Mouse (Mus musculus) kidney, postnatal 10 days (tissue): Measurements from ENCODE around the gene Prkcz.

ENCODE experiments used
- DNase-seq: peaks from one replicate; pipeline ENCODE4 v3.0.0; 2021; ENCODE audit warnings: mixed read lengths

Gene Prkcz

DNA sequence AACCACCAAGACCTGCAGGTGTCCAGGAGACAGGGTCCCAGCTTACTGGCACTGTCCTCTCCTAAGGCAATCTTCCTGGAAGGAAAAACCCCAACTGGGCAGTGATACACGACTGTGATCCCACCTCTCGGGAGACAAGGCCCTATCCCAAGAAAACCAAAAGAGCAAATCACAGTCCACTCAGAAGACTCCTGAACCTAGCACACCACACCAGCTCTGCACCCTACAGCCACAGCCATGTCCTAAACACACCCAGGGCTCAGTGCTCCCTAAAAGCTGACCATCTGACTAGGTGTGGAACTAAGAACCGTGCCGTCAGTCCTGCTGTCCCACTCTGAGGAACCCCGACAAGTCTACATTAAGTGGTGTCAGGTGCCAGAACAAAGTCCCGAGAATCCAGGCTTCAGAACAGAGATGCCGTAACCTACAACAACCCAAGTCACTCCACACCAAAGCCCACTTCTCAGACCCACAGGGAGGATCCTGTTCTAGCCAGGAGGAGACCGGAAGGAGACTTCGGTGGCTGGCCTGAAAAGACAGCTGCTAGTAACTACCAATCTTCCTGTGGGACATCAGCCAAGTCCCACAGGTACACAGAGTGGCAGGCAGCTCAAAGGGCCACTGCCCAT, 142.9 kb downstream of the Prkcz start:
- DNase-seq, result peak; percentile 43

DNA sequence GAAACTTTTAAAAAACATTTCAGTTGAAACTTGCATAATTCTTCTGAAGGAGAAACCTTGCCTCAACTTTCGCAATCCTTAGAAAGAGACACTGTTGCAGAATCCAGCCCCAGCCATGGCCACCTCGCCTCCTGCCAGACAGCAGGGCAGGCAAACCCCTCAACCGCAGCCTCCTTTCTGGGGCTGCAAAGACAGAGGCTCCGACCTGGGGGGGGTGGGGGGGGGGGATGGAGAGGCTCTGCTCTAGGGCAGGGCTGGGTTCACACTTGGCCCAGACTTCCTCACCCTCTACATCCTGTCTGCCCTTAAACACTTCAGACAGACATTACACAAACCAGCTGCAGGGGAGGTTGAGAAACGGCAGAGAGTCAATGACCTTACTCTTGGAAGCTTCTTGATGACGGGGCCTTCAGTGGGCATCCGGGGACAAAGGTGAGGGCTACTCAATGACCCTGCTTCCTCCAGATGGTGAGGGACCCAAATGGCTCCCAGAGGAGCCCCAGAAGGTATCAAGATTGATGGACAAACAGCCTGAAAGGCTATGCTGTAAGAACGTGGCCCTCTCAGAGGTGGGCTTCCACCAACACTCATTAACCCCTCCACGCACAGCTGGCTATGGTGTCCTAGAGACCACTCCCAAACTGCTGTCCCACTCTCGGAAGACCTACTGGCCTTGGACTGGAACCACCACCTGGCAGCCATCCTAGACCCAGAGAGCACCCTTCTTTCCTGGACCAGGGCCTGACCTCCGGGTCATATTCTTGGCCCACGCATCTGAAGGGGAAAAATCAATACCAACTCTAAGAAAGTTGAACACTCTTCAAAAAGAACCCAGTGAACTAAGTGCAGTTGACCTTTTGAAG, 143.7 kb downstream of the Prkcz start:
- peak; percentile 47 for DNase-seq

GRCm38 (mm10) chr4:155215773-155216630, 145.2 kb downstream of the Prkcz start:
- peak; percentile 61 for DNase-seq

- peak; percentile 56 for DNase-seq
Measured at GRCm38 (mm10) chr4:155215203-155215602, 146.0 kb downstream of the Prkcz start.

- DNase-seq, result no peak
Measured at GRCm38 (mm10) chr4:155214793-155215192, 146.4 kb downstream of the Prkcz start.

GRCm38 (mm10) chr4:155214188-155214587, 147.0 kb downstream of the Prkcz start:
- no peak for DNase-seq

GRCm38 (mm10) chr4:155213752-155214054, 147.5 kb downstream of the Prkcz start:
- no peak for DNase-seq

- DNase-seq, result no peak
Measured at GRCm38 (mm10) chr4:155213052-155213751, 148.0 kb downstream of the Prkcz start.
